ENCODE assay signal across 28 mouse cellular contexts in genomic region chr3:55479306-55479705, GRCm38 (mm10). TPM values are rescaled to one million over a fixed set of nuclear protein-coding genes. Genes with fewer than 3 reads are reported as not detected.
"Had no signal": no experiment of that assay in that cellular context is flagged by ENCODE, and none has a peak within 500 bp of the region (broad histone marks: within the 10 kb centered on the region; RNA-seq: fewer than 3 reads in every experiment).

No protein-coding gene starts in this region.

- H3K4me3 ChIP-seq: midbrain, embryonic 12.5 days; midbrain, embryonic 15.5 days; neural tube, embryonic 13.5 days; stomach, embryonic 15.5 days had no signal

- H3K27ac ChIP-seq: kidney, postnatal 0 days; liver, embryonic 14.5 days; macrophage; midbrain, embryonic 12.5 days; midbrain, embryonic 15.5 days; stomach, embryonic 15.5 days had no signal

- H3K4me1 ChIP-seq: midbrain, embryonic 15.5 days; stomach, embryonic 15.5 days had no signal

- DNase-seq: kidney, adult 2 months; kidney, postnatal 25 days; left cerebral cortex, postnatal 4 days; liver, postnatal 0 days; lung, embryonic 14.5 days; right cerebral cortex, adult 18-20 months; right cerebral cortex, postnatal 14 days; right cerebral cortex, postnatal 4 days; thymus, postnatal 36 days had no signal

- H3K9me3 ChIP-seq: midbrain, embryonic 12.5 days; midbrain, embryonic 15.5 days; neural tube, embryonic 13.5 days; stomach, embryonic 15.5 days had no signal

- H3K9ac ChIP-seq: liver, embryonic 14.5 days; liver, postnatal 0 days; lung, embryonic 14.5 days; midbrain, embryonic 12.5 days; midbrain, embryonic 15.5 days; neural tube, embryonic 13.5 days; stomach, embryonic 15.5 days had no signal

- H3K27me3 ChIP-seq: midbrain, embryonic 12.5 days; midbrain, embryonic 15.5 days; neural tube, embryonic 13.5 days; stomach, embryonic 15.5 days had no signal

- H3K36me3 ChIP-seq: stomach, embryonic 15.5 days had no signal

- H3K4me2 ChIP-seq: liver, embryonic 11.5 days; lung, embryonic 14.5 days; midbrain, embryonic 12.5 days; midbrain, embryonic 15.5 days; neural tube, embryonic 13.5 days; stomach, embryonic 15.5 days had no signal

- ATAC-seq: intestine, postnatal 0 days; liver, postnatal 0 days; lung, postnatal 0 days; midbrain, embryonic 15.5 days had no signal

RNA-seq across cellular contexts. Expression of gene Gm21954, which starts 7.3 kb away (rescaled TPM):
- total RNA-seq: layer of hippocampus, postnatal 14 days; left cerebral cortex, adult 8-10 months; left cerebral cortex, postnatal 14 days; left cerebral cortex, postnatal 4 days; megakaryocyte, adult 5-6 weeks had no signal
- polyA plus RNA-seq: intestine, embryonic 14.5 days; intestine, postnatal 0 days; kidney, adult 2 months; kidney, embryonic 14.5 days; kidney, postnatal 0 days; large intestine, adult 2 months; liver, embryonic 11.5 days; liver, embryonic 14.5 days; liver, postnatal 0 days; lung, embryonic 14.5 days; lung, postnatal 0 days; macrophage; midbrain, embryonic 12.5 days; midbrain, embryonic 15.5 days; neural tube, embryonic 13.5 days; stomach, embryonic 15.5 days; thymus, postnatal 0 days; urinary bladder, adult 2 months had no signal
